Mouse (Mus musculus) erythroblast, adult 5-6 weeks (primary cell): Measurements from ENCODE around the gene Cd34. TPM values are rescaled to one million over a fixed set of nuclear protein-coding genes. Genes with fewer than 3 reads are reported as not detected.

Experiments
- ATAC-seq: replicated peaks from 2 replicates; pipeline ENCODE4 v1.8.0; 2016; ENCODE audit warnings: moderate number of reproducible peaks, mild to moderate bottlenecking, moderate TSS enrichment, inconsistent platforms; ENCODE audit not compliant: poor library complexity, low FRiP score, severe bottlenecking
- total RNA-seq, 2 experiments: library from RNA; stranded (forward) in 1 of 2; stranded (reverse) in 1 of 2; fragments of 150-400 nt in 1 of 2; fragments of 200-764, 138-1000 nt in 1 of 2; gene quantifications; 2 replicates each; pipeline versions ENCODE4 v1.2.3 to v1.2.4; 2015 to 2017; ENCODE audit warnings: low replicate concordance in 2 of 2

The Cd34 gene
- total RNA-seq, 2 experiments from 2014 or later, result 8.3 to 14.8 TPM

- ATAC-seq, result 0 out of 2 replicates have a peak, but pooled peaks have one; percentile 45
Observed at GRCm38 (mm10) chr1:194962181-194962580, 23.6 kb downstream of the Cd34 start.

GRCm38 (mm10) chr1:194962712-194963111 is 24.1 kb downstream of the Cd34 start:
- ATAC-seq, result no peak

- no peak for ATAC-seq
Observed at GRCm38 (mm10) chr1:194971980-194972379, 33.4 kb downstream of the Cd34 start.

GRCm38 (mm10) chr1:194976164-194976516 is 37.5 kb downstream of the Cd34 start:
- ATAC-seq, result peak; percentile 91

- peak; percentile 68 for ATAC-seq
Observed at GRCm38 (mm10) chr1:194976517-194977370, 38.1 kb downstream of the Cd34 start.

- ATAC-seq, result no peak
Observed at GRCm38 (mm10) chr1:194977371-194977761, 38.7 kb downstream of the Cd34 start.

- ATAC-seq, result no peak
Observed at GRCm38 (mm10) chr1:194977946-194978720, 39.5 kb downstream of the Cd34 start.

GRCm38 (mm10) chr1:194980826-194981435 is 42.3 kb downstream of the Cd34 start:
- no peak for ATAC-seq

GRCm38 (mm10) chr1:194982931-194983690 is 44.5 kb downstream of the Cd34 start:
- no peak for ATAC-seq

- no peak for ATAC-seq
Observed at GRCm38 (mm10) chr1:194984914-194985313, 46.3 kb downstream of the Cd34 start.

- ATAC-seq, result peak; percentile 71; the same call in 1 of the 2 replicates
Observed at GRCm38 (mm10) chr1:194985442-194986210, 47.0 kb downstream of the Cd34 start.

GRCm38 (mm10) chr1:194989024-194989423 is 50.4 kb downstream of the Cd34 start:
- ATAC-seq, result no peak

- no peak for ATAC-seq
Observed at GRCm38 (mm10) chr1:194990976-194991375, 52.4 kb downstream of the Cd34 start.

GRCm38 (mm10) chr1:194991654-194992053 is 53.0 kb downstream of the Cd34 start:
- ATAC-seq, result no peak

- no peak for ATAC-seq
Observed at GRCm38 (mm10) chr1:194992589-194993317, 54.1 kb downstream of the Cd34 start.

GRCm38 (mm10) chr1:194993409-194993988 is 54.9 kb downstream of the Cd34 start:
- ATAC-seq, result no peak

- ATAC-seq, result no peak
Observed at GRCm38 (mm10) chr1:194994262-194994661, 55.6 kb downstream of the Cd34 start.

GRCm38 (mm10) chr1:194995196-194995595 is 56.6 kb downstream of the Cd34 start:
- ATAC-seq, result no peak
